Mouse (Mus musculus): ENCODE measurements around the gene Mllt3.

DNA sequence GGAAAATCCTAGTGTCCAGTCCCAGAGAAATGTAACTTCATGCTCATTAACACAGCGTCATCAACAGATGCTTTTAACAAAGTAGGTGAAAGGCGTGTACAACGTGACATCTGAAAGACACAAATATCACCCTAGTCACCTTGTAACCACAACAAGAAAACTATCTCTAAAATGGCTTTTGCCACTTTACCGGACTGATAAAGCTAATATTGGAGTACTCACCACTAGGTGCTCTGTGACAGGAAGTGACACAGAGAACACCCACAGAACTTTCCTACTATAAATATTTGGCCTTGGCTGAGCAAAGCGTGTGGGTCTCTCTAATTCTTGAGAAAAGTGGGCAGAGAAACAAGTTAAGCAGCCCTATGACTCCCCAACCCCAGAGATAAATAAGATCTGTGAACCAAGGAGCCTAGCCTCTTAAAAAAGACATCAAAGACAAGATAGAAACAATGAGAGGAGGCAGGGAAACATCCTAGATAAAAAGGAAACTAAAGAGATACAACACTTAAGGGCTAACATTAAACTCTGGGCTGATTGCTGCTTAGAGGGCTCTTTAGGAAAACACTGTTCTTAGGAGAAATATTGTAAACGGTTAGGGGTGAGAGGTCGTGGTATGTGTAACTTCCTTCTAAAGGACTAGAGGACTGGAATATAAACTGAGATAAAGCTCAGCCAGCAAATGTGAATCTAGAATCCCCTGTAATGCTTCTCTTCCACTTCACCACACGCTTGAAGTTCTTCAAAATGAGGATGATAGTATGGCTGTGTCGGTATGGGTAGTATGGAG is 29.8 kb downstream of the Mllt3 start:
- TF ChIP-seq CTCF (IDR thresholded peaks at IDR 0.05; ENCODE audit: low read depth, low read length), result no peak
- no peak for TF ChIP-seq POLR2A (IDR thresholded peaks at IDR 0.05; ENCODE audit: extremely low read depth, insufficient read depth, low read length)

All from liver, adult 2 months (tissue).